Mouse (Mus musculus) forebrain, embryonic 14.5 days (tissue): ENCODE measurements around the gene Brip1. TPM values are rescaled to one million over a fixed set of nuclear protein-coding genes. Genes with fewer than 3 reads are reported as not detected.

Experiments
- polyA plus RNA-seq: library from polyadenylated mRNA; unstranded; fragments of >200 nt; fragmentation: Nextera tagmentation; extraction: Ambion mirVana; gene quantifications from 2 replicates; pipeline ENCODE4 v1.2.1, GENCODE M21; 2014

The Brip1 gene
- polyA plus RNA-seq, 1 experiment from 2014 or later, result 3.7 TPM

Other genes starting within 250 kb of the Brip1 start
- gene Ints2, start 56.4 kb upstream of the Brip1 start, polyA plus RNA-seq, result 24.8 and 28.4 TPM in 2 replicates
- 13.4 and 17.1 TPM in 2 replicates for gene Med13, start 156.4 kb upstream of the Brip1 start, polyA plus RNA-seq